Mouse (Mus musculus): ENCODE data around the gene Sctr.

Gene Sctr

GRCm38 (mm10) chr1:120070168-120070567 is 63.5 kb downstream of the Sctr start:
- DNase-seq (ENCODE audit: low spot score): no peak

- DNase-seq (ENCODE audit: low spot score): no peak
Observed at GRCm38 (mm10) chr1:120071133-120071532, 64.4 kb downstream of the Sctr start.

- no peak for DNase-seq (ENCODE audit: low spot score)
Observed at GRCm38 (mm10) chr1:120072900-120073299, 66.2 kb downstream of the Sctr start.

- peak; percentile 46 for DNase-seq (ENCODE audit: low spot score)
Observed at GRCm38 (mm10) chr1:120073519-120074306, 67.0 kb downstream of the Sctr start, which contains the start of gene Tmem37. Gene Tmem37, minus strand, starts transcription at chr1:120074074.

- DNase-seq (ENCODE audit: low spot score): no peak
Observed at GRCm38 (mm10) chr1:120074307-120074702, 67.6 kb downstream of the Sctr start.

DNA sequence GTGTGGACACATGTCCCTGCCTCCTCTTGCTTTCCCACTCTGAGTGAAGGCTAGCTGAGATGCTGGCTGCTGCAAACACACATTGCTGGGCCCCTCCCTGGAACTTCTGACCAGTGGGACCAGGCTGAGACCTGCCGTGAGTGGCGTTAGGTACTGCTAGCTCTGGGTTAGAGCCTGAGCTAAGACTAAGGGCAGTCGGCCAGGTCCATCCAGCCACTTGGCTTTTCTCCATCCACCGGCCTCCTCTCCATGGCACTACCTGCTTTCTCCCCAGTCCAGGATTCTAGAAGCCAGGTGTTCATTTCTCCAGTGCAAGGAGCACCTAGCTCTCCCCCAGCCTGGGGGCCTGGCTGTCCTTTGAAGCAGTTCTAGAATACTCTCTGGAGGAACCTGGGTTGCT is 68.2 kb downstream of the Sctr start:
- no peak for DNase-seq (ENCODE audit: low spot score)

GRCm38 (mm10) chr1:120075507-120075906 is 68.8 kb downstream of the Sctr start:
- no peak for DNase-seq (ENCODE audit: low spot score)

GRCm38 (mm10) chr1:120077746-120078410 is 71.2 kb downstream of the Sctr start:
- no peak for DNase-seq (ENCODE audit: low spot score)

DNA sequence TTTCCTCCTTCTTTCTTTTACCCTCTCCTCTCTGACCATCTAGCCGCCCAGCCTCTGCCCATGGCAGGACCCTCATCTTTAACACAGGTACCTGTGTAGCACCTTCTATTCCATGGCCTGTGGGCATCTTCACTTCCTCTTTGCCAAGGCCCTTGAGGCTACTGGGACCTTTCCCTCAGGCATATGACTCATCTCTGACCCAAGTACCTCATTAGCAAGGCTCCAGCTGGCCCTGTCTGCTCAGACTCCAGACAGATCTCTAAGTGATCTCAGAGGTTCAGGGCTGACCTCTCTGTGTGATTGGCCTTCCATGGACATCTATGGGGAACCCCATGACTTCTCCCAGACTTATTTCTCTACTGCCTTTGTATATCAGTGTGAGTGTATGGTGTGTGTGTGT is 73.9 kb downstream of the Sctr start:
- no peak for DNase-seq (ENCODE audit: low spot score)

GRCm38 (mm10) chr1:120082957-120083585 is 76.4 kb downstream of the Sctr start:
- no peak for DNase-seq (ENCODE audit: low spot score)

GRCm38 (mm10) chr1:120083921-120084517 is 77.3 kb downstream of the Sctr start:
- no peak for DNase-seq (ENCODE audit: low spot score)

GRCm38 (mm10) chr1:120085696-120086095 is 79.0 kb downstream of the Sctr start:
- DNase-seq (ENCODE audit: low spot score): no peak

DNA sequence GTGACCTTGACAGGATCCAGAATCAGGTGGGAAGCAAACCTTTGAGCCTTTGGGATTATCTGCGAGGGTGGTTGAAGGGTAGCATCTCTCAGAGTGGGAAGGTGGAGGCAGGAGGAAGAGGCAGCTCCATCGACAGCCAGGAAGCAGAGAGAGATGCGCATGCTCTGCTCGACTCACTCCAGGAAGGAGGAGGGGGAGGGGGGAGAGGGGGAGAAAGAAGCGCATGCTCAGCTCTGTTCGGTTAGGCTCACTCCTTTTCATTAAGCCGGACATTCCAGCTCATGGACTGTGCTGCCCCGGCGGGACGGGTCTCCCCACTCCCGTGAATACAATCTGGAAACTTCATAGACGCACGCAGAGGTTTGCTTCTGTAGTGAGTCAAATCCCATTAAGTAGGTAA is 80.0 kb downstream of the Sctr start:
- no peak for DNase-seq (ENCODE audit: low spot score)

DNA sequence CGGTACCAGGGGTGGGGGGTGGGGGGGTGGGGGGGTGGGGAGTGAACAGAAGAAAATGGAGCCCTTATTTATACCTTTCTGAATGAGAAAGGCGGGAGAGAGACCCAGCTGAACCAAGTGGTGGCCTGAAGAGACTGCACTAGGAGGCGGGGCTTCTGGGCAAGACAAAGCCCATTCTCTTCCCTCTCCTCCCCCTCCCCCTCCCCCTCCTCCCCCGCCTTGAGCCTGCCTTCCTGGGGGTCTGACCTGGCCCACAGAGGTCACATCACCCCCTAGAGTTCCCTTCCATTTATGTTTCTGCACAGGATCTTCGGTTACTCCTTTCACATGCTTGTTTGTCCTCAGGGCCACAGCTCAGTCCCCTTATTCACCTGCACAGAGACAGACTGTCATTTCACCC is 82.5 kb downstream of the Sctr start:
- DNase-seq (ENCODE audit: low spot score): no peak

DNA sequence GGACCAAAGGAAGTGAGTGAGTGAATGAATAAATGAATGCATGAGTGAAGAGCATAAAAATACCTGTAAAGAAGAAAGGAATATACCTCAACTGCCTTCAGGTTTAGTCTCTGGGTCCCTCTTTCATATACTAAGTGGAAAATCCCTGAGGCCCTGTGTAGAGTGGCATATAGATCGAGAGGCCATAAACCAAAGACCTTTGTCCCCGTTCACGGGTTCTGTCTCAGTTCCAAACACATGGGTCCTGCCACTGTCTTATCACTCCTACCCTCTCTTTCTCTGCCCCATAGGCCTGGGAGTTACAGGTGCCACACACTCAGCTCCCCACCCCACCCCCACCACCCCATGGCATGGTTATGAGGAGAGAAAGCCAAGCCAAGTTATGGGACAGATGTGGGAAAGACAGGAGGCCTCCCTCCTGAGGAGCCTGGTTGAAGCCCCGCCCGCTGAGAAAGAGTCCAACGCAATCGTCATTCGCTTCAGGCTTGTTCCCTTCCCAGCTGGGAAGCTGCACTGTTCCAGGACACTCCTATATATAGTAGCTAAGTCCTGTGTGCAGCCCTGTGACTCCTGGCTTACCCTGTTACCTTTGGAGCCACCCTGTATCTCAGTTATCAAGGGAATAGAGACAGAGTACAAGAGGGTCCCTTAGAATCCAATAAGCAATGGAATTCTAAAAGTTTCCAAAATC is 84.3 kb downstream of the Sctr start:
- no peak for DNase-seq (ENCODE audit: low spot score)

- peak; percentile 91 for DNase-seq (ENCODE audit: low spot score)
Observed at GRCm38 (mm10) chr1:120093482-120094134, 86.9 kb downstream of the Sctr start.

- DNase-seq (ENCODE audit: low spot score): no peak
Observed at GRCm38 (mm10) chr1:120094920-120095319, 88.2 kb downstream of the Sctr start.

DNA sequence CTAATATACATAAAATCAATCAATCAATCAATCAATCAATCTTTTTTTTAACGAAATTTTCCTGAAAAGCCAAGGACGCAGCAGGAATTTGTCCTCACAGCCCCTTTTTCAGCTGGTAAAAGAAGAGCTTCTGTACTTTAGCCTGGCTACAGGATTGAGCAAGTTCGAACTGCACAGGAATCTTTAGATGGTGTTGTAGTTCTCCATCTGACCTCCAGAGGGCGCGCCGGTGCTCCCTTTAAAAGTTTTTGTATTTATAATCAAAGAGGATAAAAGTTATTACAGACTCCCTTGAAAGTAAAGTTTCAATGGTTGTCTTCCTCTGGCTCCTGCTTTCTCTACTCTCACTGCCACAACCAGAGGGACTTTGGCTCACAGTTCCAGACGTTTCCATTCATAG is 91.6 kb downstream of the Sctr start:
- DNase-seq (ENCODE audit: low spot score): peak; percentile 66

- DNase-seq (ENCODE audit: low spot score): no peak
Observed at GRCm38 (mm10) chr1:120099483-120099882, 92.8 kb downstream of the Sctr start.

GRCm38 (mm10) chr1:120100456-120101226 is 93.9 kb downstream of the Sctr start:
- DNase-seq (ENCODE audit: low spot score): no peak

DNA sequence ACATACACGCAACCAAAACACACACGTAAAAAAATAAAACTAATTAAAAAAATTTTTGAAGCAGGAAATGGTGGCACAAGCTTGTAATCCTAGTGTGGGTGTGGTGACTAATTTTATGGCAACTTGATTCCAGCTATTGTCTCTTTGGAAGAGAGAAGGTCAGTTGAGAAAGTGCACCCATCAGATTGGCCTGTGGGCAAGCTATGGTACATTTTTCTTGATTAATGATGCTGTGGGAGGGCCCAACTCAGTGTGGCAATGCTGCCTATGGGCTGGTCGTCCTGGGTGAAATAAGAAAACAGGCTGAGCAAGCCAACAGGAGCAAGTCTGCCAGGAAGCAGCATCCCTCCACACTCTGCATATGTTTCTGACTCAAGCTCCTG is 94.5 kb downstream of the Sctr start:
- no peak for DNase-seq (ENCODE audit: low spot score)
